Mouse (Mus musculus): ENCODE measurements at regions not wholly inside any gene's neighbourhood (a gene's known extent, or its start where the extent isn't known, plus 50 kb on each side); places are given as distances from the start of the nearest gene placed in this dataset.

- DNase-seq (ENCODE audit: low spot score in 2 of 2) = peak in 1 of 2 experiments; percentile 15
Measured at GRCm38 (mm10) chr15:13765411-13765810, 591.9 kb upstream of the Cdh6 start.

GRCm38 (mm10) chr15:13764587-13764986 lies 591.1 kb upstream of the Cdh6 start:
- peak in 1 of 2 experiments; percentile 6 for DNase-seq (ENCODE audit: low spot score in 2 of 2)

- DNase-seq (ENCODE audit: low spot score in 2 of 2) = no peak
Measured at GRCm38 (mm10) chr15:13746559-13746958, 573.1 kb upstream of the Cdh6 start.

- DNase-seq (ENCODE audit: low spot score in 2 of 2) = no peak
Measured at GRCm38 (mm10) chr15:13706276-13706675, 532.8 kb upstream of the Cdh6 start.

- DNase-seq (ENCODE audit: low spot score in 2 of 2) = no peak
Measured at GRCm38 (mm10) chr15:13705187-13705586, 531.7 kb upstream of the Cdh6 start.

- peak; percentile 7 to 26 for DNase-seq (ENCODE audit: low spot score in 2 of 2)
Measured at GRCm38 (mm10) chr15:13668193-13668592, 494.7 kb upstream of the Cdh6 start.

- DNase-seq (ENCODE audit: low spot score in 2 of 2) = no peak
Measured at GRCm38 (mm10) chr15:13667278-13667677, 493.8 kb upstream of the Cdh6 start.

- no peak for DNase-seq (ENCODE audit: low spot score in 2 of 2)
Measured at GRCm38 (mm10) chr15:13662275-13662674, 488.8 kb upstream of the Cdh6 start.

- no peak for DNase-seq (ENCODE audit: low spot score in 2 of 2)
Measured at GRCm38 (mm10) chr15:13655038-13655437, 481.6 kb upstream of the Cdh6 start.

- DNase-seq (ENCODE audit: low spot score in 2 of 2) = peak in 1 of 2 experiments; percentile 7
Measured at GRCm38 (mm10) chr15:13635346-13635940, 462.0 kb upstream of the Cdh6 start.

GRCm38 (mm10) chr15:13602133-13602532 lies 428.7 kb upstream of the Cdh6 start:
- no peak for DNase-seq (ENCODE audit: low spot score in 2 of 2)

GRCm38 (mm10) chr15:13597856-13598255 lies 424.4 kb upstream of the Cdh6 start:
- DNase-seq (ENCODE audit: low spot score in 2 of 2) = no peak

- no peak for DNase-seq (ENCODE audit: low spot score in 2 of 2)
Measured at GRCm38 (mm10) chr15:13593823-13594222, 420.3 kb upstream of the Cdh6 start.

- no peak for DNase-seq (ENCODE audit: low spot score in 2 of 2)
Measured at GRCm38 (mm10) chr15:13590864-13591263, 417.4 kb upstream of the Cdh6 start.

GRCm38 (mm10) chr15:13583300-13583699 lies 409.8 kb upstream of the Cdh6 start:
- DNase-seq (ENCODE audit: low spot score in 2 of 2) = no peak

- DNase-seq (ENCODE audit: low spot score in 2 of 2) = no peak
Measured at GRCm38 (mm10) chr15:13582134-13582533, 408.7 kb upstream of the Cdh6 start.

- no peak for DNase-seq (ENCODE audit: low spot score in 2 of 2)
Measured at GRCm38 (mm10) chr15:13573621-13574020, 400.1 kb upstream of the Cdh6 start.

- no peak for DNase-seq (ENCODE audit: low spot score in 2 of 2)
Measured at GRCm38 (mm10) chr15:13560920-13561319, 387.4 kb upstream of the Cdh6 start.

- no peak for DNase-seq (ENCODE audit: low spot score in 2 of 2)
Measured at GRCm38 (mm10) chr15:13549207-13549837, 375.8 kb upstream of the Cdh6 start.

GRCm38 (mm10) chr15:13540026-13540425 lies 366.6 kb upstream of the Cdh6 start:
- DNase-seq (ENCODE audit: low spot score in 2 of 2) = no peak

GRCm38 (mm10) chr15:13534017-13534416 lies 360.5 kb upstream of the Cdh6 start:
- DNase-seq (ENCODE audit: low spot score in 2 of 2) = no peak

GRCm38 (mm10) chr15:13529960-13530359 lies 356.5 kb upstream of the Cdh6 start:
- no peak for DNase-seq (ENCODE audit: low spot score in 2 of 2)

- DNase-seq (ENCODE audit: low spot score in 2 of 2) = no peak
Measured at GRCm38 (mm10) chr15:13529050-13529449, 355.6 kb upstream of the Cdh6 start.

Measured in right cerebral cortex, postnatal 36 days (tissue).